Mouse (Mus musculus) cerebellum, adult 2 months (tissue): ENCODE results near the gene Alg10b. TPM values are rescaled to one million over a fixed set of nuclear protein-coding genes. Genes with fewer than 3 reads are reported as not detected.

Experiments
- DNase-seq, 2 experiments: peaks; one replicate each; pipeline ENCODE4 v3.0.0; 2021
- H3K27ac ChIP-seq: fragments of 200-500 bp; 2 replicates; pipeline ENCODE4 v1.5.1; 2012; ENCODE audit warnings: low read length, control low read depth, inconsistent platforms; ENCODE audit not compliant: insufficient read depth
- H3K27me3 ChIP-seq: fragments of 200-500 bp; 2 replicates; pipeline ENCODE4 v1.6.1; 2012; ENCODE audit warnings: inconsistent platforms, mild to moderate bottlenecking, low read length, moderate library complexity; ENCODE audit not compliant: control insufficient read depth, insufficient read depth
- H3K4me1 ChIP-seq: fragments of 200-500 bp; 2 replicates; pipeline ENCODE4 v1.6.1; 2011; ENCODE audit warnings: low read length; ENCODE audit not compliant: control insufficient read depth, insufficient read depth
- H3K4me3 ChIP-seq: fragments of 200-500 bp; replicated peaks from 2 replicates; pipeline ENCODE3; 2011; ENCODE audit warnings: mild to moderate bottlenecking, low read depth, low read length, control low read depth; ENCODE audit not compliant: insufficient read depth
- CTCF ChIP-seq: fragments of 200-500 bp; IDR thresholded peaks from 2 replicates; pipeline ENCODE4 v1.5.1; 2011; ENCODE audit warnings: low read depth, mild to moderate bottlenecking, control low read depth, low read length, moderate library complexity, borderline replicate concordance; ENCODE audit not compliant: insufficient read depth
- POLR2A ChIP-seq: fragments of 200-500 bp; IDR thresholded peaks from 2 replicates; pipeline ENCODE4 v1.6.1; 2011; ENCODE audit warnings: low read length, control low read depth, borderline replicate concordance; ENCODE audit not compliant: insufficient read depth
- WGBS: fragments of 180-500 bp; shearing (Covaris S2); methylation state at CpG from one replicate; pipeline ENCODE4 v1.1.7; 2018; 5-methylcytosine and 5-hydroxymethylcytosine counted together
- polyA plus RNA-seq: library from polyadenylated mRNA; depleted of rRNA; stranded (reverse); fragments of >200 nt; gene quantifications from 2 replicates; pipeline ENCODE4 v1.2.3, GENCODE M21; 2012

The Alg10b gene
- polyA plus RNA-seq, 1 experiment = 14.7 TPM

DNA sequence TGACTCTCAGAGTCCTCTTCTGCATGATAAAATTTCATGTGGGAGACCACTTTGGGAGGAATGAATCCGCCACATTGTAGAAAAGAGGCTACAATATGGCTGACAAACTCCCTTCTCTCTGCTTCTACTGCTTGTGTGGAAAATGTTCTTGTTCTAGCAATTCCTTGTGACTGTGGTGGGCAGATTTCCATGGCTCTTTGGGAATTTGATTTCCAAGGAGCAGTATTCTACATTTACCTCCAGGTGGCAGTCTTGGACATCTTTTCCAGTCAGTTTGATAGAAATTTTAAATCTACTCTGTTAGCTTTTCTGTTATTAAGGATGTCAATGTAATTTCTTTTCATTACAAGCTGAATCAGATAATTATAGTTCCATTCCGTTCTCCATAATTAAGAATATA lies 13.5 kb downstream of the Alg10b start:
- TF ChIP-seq CTCF = peak; percentile 42; the same call in 1 of the 2 replicates
- TF ChIP-seq POLR2A = no peak
- no peak for DNase-seq
- H3K27me3 ChIP-seq = no peaks in the 10 kb centered on the region
- no peak overlapping the region for H3K4me3 ChIP-seq
- no peaks in the 10 kb centered on the region for H3K4me1 ChIP-seq
- 44% methylated on average over 2 of the region's 2 CpGs for WGBS
- H3K27ac ChIP-seq = no peak overlapping the region

DNA sequence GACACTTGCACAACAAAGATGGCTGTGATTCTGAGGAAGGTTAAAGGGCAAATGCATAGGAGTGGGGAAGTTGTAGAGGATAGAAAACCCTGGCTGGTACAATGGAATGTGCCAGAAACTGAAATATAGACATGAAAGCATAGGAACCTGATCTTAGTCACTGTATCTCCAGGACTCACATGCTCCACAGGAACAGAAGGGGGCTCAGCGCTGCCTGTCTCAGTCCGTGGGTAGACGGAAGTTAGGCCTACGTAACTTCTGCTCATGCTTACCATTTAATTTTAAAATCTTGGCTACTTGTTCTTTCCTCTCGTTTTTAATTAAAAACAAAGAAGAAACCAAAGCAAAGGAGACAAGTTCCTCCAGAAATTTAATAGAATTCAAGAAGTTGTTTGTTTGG lies 20.0 kb downstream of the Alg10b start:
- WGBS = 88% methylated on average over 5 of the region's 5 CpGs
- no peak for DNase-seq
- H3K4me1 ChIP-seq = no peaks in the 10 kb centered on the region
- no peaks in the 10 kb centered on the region for H3K27me3 ChIP-seq
- no peak overlapping the region for H3K4me3 ChIP-seq
- TF ChIP-seq CTCF (no peak), POLR2A (no peak)
- H3K27ac ChIP-seq = no peak overlapping the region

GRCm38 (mm10) chr15:90249694-90250093 lies 25.6 kb downstream of the Alg10b start:
- Histone ChIP-seq H3K27me3 (no peaks in the 10 kb centered on the region), H3K4me3 (no peak overlapping the region), H3K27ac (no peak overlapping the region), H3K4me1 (no peaks in the 10 kb centered on the region)
- TF ChIP-seq POLR2A (no peak), CTCF (peak; percentile 68)
- 43% methylated on average over 3 of the region's 3 CpGs for WGBS
- DNase-seq = no peak

- TF ChIP-seq CTCF (no peak), POLR2A (no peak)
- DNase-seq = no peak
- 90% methylated on average over 7 of the region's 7 CpGs for WGBS
- Histone ChIP-seq H3K4me1 (no peaks in the 10 kb centered on the region), H3K4me3 (no peak overlapping the region), H3K27ac (no peak overlapping the region), H3K27me3 (no peaks in the 10 kb centered on the region)
These were observed 58.8 kb downstream of the Alg10b start for GRCm38 (mm10) chr15:90282876-90283275.
